Mouse (Mus musculus) hindbrain, postnatal 0 days (tissue): ENCODE results near the gene Rsbn1l. TPM values are rescaled to one million over a fixed set of nuclear protein-coding genes. Genes with fewer than 3 reads are reported as not detected.

Experiments used
- ATAC-seq: fragments of 200-750 bp; cut with Nextera tagmentation; 2 replicates; pipeline ENCODE4 v1.8.0; 2017; ENCODE audit warnings: mild to moderate bottlenecking, moderate TSS enrichment, moderate library complexity
- DNase-seq: peaks from one replicate; pipeline ENCODE4 v3.0.0-alpha.2; 2015; ENCODE audit warnings: low spot score
- H3K27ac ChIP-seq: fragments of 300-500 bp; sonication (generic); 2 replicates; pipeline ENCODE4 v1.5.1; 2014; ENCODE audit warnings: mild to moderate bottlenecking
- H3K27me3 ChIP-seq: fragments of 300-500 bp; sonication (generic); 2 replicates; pipeline ENCODE4 v1.6.1; 2014; ENCODE audit warnings: low read length, mixed read lengths; ENCODE audit not compliant: insufficient read depth
- H3K36me3 ChIP-seq: fragments of 300-500 bp; sonication (generic); 2 replicates; pipeline ENCODE4 v1.6.1; 2014; ENCODE audit warnings: low read length, mixed read lengths; ENCODE audit not compliant: insufficient read depth
- H3K4me1 ChIP-seq: fragments of 300-500 bp; sonication (generic); 2 replicates; pipeline ENCODE4 v1.6.1; 2014; ENCODE audit warnings: antibody characterized with exemption, low read length, mixed read lengths; ENCODE audit not compliant: insufficient read depth
- H3K4me2 ChIP-seq: fragments of 300-500 bp; sonication (generic); 2 replicates; pipeline ENCODE4 v1.6.1; 2014; ENCODE audit warnings: low read depth, mild to moderate bottlenecking, low read length, moderate library complexity, mixed read lengths
- H3K4me3 ChIP-seq: fragments of 300-500 bp; sonication (generic); 2 replicates; pipeline ENCODE4 v1.5.1; 2014; ENCODE audit warnings: low read length
- H3K9ac ChIP-seq: fragments of 300-500 bp; sonication (generic); replicated peaks from 2 replicates; pipeline ENCODE4 v1.6.1; 2014; ENCODE audit warnings: mild to moderate bottlenecking, low read length, moderate library complexity, mixed read lengths
- H3K9me3 ChIP-seq: fragments of 300-500 bp; sonication (generic); 2 replicates; pipeline ENCODE4 v1.6.1; 2016; ENCODE audit warnings: low read length, mixed read lengths
- CTCF ChIP-seq: IDR thresholded peaks from 2 replicates; pipeline ENCODE4 v1.5.1; 2016; ENCODE audit warnings: antibody characterized with exemption, control low read depth, low read depth
- WGBS: fragments of 180-500 bp; shearing (Covaris S2); extraction: QIAGEN DNeasy Blood & Tissue Kit; methylation state at CpG from one replicate; pipeline ENCODE4 v1.1.7; 2014; 5-methylcytosine and 5-hydroxymethylcytosine counted together
- polyA plus RNA-seq: library from polyadenylated mRNA; unstranded; fragments of >200 nt; fragmentation: Nextera tagmentation; extraction: Ambion mirVana; gene quantifications from 2 replicates; pipeline ENCODE4 v1.2.1, GENCODE M21; 2015
- total RNA-seq: library from RNA; depleted of rRNA; stranded (reverse); fragments of >200 nt; gene quantifications from 2 replicates; pipeline ENCODE4 v1.2.3, GENCODE M21; 2014

The Rsbn1l gene
- total and polyA plus RNA-seq, 2 experiments from 2014 or later: 3.7 to 4.5 TPM

DNA sequence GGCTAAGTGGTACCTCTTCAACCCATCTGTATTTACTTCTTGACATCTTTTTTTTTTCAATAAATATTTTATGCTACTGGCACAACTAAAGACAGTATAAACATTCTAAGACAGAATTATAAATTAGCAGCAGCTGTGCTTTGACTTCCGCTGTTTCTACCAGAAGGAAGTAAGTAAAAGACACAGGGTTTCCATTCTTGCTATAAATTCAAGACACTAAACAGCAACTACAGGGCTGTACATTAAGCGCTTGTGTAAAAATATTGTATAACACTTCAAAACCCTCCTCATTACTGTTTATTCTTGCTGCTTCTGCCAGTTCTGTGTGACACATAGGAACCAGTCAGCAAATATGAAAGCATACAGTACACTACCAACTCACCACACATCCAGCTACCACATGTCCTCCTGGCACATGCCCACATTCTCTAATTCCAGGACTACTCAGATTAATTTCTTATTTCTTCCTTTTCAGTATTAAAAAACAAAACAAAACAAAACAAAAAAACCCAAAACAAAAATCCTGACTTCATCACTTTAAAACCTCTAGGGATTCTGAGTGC is 90.9 kb downstream of the Rsbn1l start:
- H3K9me3 ChIP-seq: no peaks in the 10 kb centered on the region
- TF ChIP-seq CTCF: no peak
- H3K9ac ChIP-seq: no peak overlapping the region
- no peak overlapping the region for H3K4me3 ChIP-seq
- no peak for DNase-seq
- 85% methylated on average over 2 of the region's 2 CpGs for WGBS
- no peaks in the 10 kb centered on the region for H3K36me3 ChIP-seq
- no peak overlapping the region for H3K27ac ChIP-seq
- H3K27me3 ChIP-seq: no peaks in the 10 kb centered on the region
- ATAC-seq: no peak
- H3K4me2 ChIP-seq: no peak overlapping the region
- H3K4me1 ChIP-seq: no peaks in the 10 kb centered on the region

DNA sequence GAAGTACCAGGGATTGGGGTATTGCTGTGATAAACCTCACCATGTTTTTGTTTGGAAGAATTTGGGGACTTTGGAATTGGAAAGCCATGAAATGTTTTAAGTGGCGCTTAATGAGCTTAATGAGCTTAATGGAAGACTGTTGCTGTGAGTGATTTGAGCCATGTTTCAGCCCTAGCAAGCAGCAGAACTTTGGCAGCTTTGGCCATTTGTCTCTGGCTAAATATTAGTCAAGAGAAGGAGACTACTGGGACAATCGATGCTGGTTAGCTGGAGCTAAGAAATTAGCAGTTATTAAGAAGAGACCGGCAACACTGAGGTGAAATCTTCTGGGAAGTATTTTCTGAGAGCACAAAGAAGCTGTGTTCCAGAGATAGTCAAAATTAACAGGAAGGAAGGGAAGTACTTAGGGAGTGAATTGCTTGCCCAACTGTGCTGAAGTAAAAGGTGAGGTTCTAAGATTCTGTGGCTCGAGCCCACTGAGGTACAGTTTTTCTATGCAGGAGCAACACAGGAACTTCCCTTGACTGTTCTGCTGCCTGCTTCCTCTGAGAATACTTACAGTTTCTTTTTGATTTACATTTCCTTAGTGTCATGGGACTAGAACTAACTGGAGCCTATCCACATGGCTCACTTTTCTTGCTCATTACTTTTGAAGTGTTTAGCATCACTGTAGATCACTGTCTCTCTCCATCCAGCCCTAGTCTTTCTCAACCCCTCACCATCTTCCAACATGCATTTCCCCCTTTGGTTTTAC is 91.8 kb downstream of the Rsbn1l start:
- no peak for ATAC-seq
- TF ChIP-seq CTCF: no peak
- H3K9ac ChIP-seq: no peak overlapping the region
- no peak overlapping the region for H3K27ac ChIP-seq
- 68% methylated on average over 4 of the region's 4 CpGs for WGBS
- DNase-seq: no peak
- no peaks in the 10 kb centered on the region for H3K36me3 ChIP-seq
- H3K4me1 ChIP-seq: no peaks in the 10 kb centered on the region
- no peaks in the 10 kb centered on the region for H3K9me3 ChIP-seq
- H3K4me3 ChIP-seq: no peak overlapping the region
- H3K27me3 ChIP-seq: no peaks in the 10 kb centered on the region
- H3K4me2 ChIP-seq: no peak overlapping the region

DNA sequence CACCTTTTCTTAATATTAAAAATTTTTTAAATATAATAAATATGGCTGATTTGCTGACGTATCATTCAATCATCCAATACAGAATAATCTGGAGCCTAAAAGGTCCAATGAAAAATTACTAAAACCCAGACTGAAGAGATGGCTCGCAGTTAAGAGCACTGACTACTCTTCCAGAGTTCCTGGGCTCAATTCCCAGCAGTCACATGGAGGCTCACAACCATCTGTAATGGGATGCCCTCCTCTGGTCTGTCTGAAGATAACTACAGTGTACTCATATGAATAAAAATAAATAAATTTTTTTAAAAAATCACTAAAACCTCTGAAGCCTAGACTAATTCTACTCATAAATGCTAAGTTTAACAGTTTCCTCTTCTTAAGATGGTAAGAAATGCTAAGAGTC is 94.3 kb downstream of the Rsbn1l start:
- TF ChIP-seq CTCF: no peak
- Histone ChIP-seq H3K4me1 (no peaks in the 10 kb centered on the region), H3K27ac (no peak overlapping the region), H3K9me3 (no peaks in the 10 kb centered on the region), H3K36me3 (no peaks in the 10 kb centered on the region), H3K9ac (no peak overlapping the region), H3K4me2 (no peak overlapping the region), H3K4me3 (no peak overlapping the region), H3K27me3 (no peaks in the 10 kb centered on the region)
- ATAC-seq (no peak), DNase-seq (no peak)
- WGBS: 86% methylated on average over 2 of the region's 2 CpGs

DNA sequence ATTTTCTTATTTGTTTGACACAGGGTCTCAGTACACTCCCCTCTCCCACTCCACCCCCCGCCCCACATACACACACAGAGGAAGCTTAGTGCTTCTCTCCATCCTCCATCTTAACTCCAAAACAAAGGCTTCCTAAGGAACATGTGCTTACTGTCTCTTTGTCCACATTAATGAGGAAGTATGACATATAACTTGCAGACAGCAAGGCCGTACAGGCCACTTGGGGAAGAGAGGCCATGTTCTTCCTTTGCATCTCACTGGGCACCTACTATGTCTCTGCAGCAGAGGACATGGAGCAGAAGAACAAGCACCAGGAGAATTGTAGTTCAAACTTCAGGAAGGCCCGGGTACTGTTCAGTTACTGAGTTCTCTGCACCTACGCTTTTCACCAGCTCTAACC is 95.6 kb downstream of the Rsbn1l start:
- Histone ChIP-seq H3K9ac (no peak overlapping the region), H3K27me3 (no peaks in the 10 kb centered on the region), H3K9me3 (no peaks in the 10 kb centered on the region), H3K27ac (no peak overlapping the region), H3K4me3 (no peak overlapping the region), H3K4me1 (no peaks in the 10 kb centered on the region), H3K36me3 (no peaks in the 10 kb centered on the region), H3K4me2 (no peak overlapping the region)
- 94% methylated on average over 4 of the region's 4 CpGs for WGBS
- no peak for TF ChIP-seq CTCF
- ATAC-seq (no peak), DNase-seq (no peak)

DNA sequence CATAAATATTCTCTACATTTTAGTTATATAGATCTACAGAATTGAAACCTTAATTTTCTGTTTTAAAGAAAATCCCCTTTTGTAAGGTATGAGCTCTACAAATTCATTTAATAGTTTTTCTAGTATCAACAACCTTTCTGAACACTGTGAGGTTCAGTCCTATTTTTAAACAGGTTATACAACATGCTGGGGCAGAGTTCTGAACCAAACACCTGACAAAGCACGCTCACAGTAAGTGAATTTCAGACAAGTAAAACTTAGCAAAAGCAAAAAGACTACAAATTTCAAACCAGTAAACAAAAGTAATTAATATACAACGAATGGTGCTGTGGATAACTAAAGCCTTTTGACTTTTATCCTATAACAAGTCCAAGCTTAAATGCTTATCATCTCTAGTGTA is 97.8 kb downstream of the Rsbn1l start:
- no peak for DNase-seq
- Histone ChIP-seq H3K27ac (no peak overlapping the region), H3K9ac (no peak overlapping the region), H3K4me3 (no peak overlapping the region), H3K27me3 (no peaks in the 10 kb centered on the region), H3K4me1 (no peaks in the 10 kb centered on the region), H3K36me3 (no peaks in the 10 kb centered on the region), H3K9me3 (no peaks in the 10 kb centered on the region), H3K4me2 (no peak overlapping the region)
- no peak for TF ChIP-seq CTCF
- ATAC-seq: no peak
- WGBS: 96% methylated on average over 2 of the region's 2 CpGs

DNA sequence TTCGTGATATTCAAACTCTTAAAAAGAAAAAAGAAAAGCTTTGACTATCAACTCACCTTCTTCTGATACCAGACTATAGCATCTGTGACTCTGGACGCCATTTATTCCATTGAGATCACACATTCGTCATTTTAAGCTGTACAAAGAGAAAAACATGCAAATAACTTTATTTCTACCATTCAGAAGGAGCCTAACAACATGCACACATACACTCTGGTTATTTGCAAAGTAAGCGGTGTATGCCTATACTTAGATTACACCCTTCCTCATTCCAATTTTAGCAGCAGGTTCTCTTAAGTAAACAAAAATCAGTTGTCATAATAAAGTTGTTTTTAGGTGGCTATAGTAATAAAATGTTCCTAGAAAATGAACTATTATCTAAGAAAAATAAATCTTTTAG is 101.1 kb downstream of the Rsbn1l start:
- ATAC-seq: no peak
- Histone ChIP-seq H3K27me3 (no peaks in the 10 kb centered on the region), H3K27ac (no peak overlapping the region), H3K4me3 (no peak overlapping the region), H3K9me3 (no peaks in the 10 kb centered on the region), H3K4me2 (no peak overlapping the region), H3K9ac (no peak overlapping the region), H3K4me1 (no peaks in the 10 kb centered on the region), H3K36me3 (no peaks in the 10 kb centered on the region)
- no peak for DNase-seq
- WGBS: 93% methylated on average over 4 of the region's 4 CpGs
- TF ChIP-seq CTCF: no peak

DNA sequence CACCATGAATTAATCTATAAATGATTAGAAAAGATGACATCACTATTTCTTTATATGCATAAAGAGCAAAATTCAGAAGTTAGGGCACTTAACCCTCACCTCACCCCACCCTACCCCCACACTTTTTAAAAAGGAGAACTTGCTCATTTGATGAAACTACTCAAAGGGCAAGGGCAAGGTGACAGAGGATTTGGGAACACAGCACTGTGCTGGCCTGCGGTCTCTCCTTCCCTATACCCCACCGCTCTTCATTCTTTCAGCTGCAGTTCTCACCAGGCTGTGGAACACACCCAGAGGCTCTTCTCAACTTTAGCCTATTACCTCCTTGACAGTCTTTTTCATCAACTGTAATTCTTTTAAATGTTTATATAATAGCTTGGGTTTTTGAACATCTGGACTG is 109.2 kb downstream of the Rsbn1l start:
- Histone ChIP-seq H3K27me3 (no peaks in the 10 kb centered on the region), H3K4me2 (no peak overlapping the region), H3K4me1 (no peaks in the 10 kb centered on the region), H3K36me3 (no peaks in the 10 kb centered on the region), H3K4me3 (no peak overlapping the region), H3K9ac (no peak overlapping the region), H3K9me3 (no peaks in the 10 kb centered on the region), H3K27ac (no peak overlapping the region)
- no peak for TF ChIP-seq CTCF
- no peak for ATAC-seq
- no peak for DNase-seq
- WGBS: 94% methylated on average over 2 of the region's 2 CpGs
